Mouse (Mus musculus) stomach, embryonic 14.5 days (tissue): ENCODE results near the gene Trim63. TPM values are rescaled to one million over a fixed set of nuclear protein-coding genes. Genes with fewer than 3 reads are reported as not detected.

Experiments used
- ATAC-seq: fragments of 200-750 bp; cut with Nextera tagmentation; 2 replicates; pipeline ENCODE4 v1.8.0; 2017; ENCODE audit warnings: low read depth, moderate TSS enrichment; ENCODE audit not compliant: insufficient number of reproducible peaks, insufficient read depth, low FRiP score
- H3K27ac ChIP-seq: fragments of 300-500 bp; sonication (generic); 2 replicates; pipeline ENCODE4 v1.5.1; 2014; ENCODE audit warnings: mild to moderate bottlenecking, low read length, moderate library complexity, mixed read lengths
- H3K27me3 ChIP-seq: fragments of 300-500 bp; sonication (generic); 2 replicates; pipeline ENCODE4 v1.6.1; 2014; ENCODE audit warnings: low read length, control low read depth, mixed read lengths; ENCODE audit not compliant: control insufficient read depth, insufficient read depth
- H3K36me3 ChIP-seq: fragments of 300-500 bp; sonication (generic); 2 replicates; pipeline ENCODE4 v1.6.1; 2014; ENCODE audit warnings: mild to moderate bottlenecking, control low read depth, low read length, moderate library complexity, mixed read lengths; ENCODE audit not compliant: control insufficient read depth, insufficient read depth
- H3K4me1 ChIP-seq: fragments of 300-500 bp; sonication (generic); 2 replicates; pipeline ENCODE4 v1.6.1; 2014; ENCODE audit warnings: low read length, control low read depth, mixed read lengths; ENCODE audit not compliant: control insufficient read depth, insufficient read depth
- H3K4me2 ChIP-seq: fragments of 300-500 bp; sonication (generic); replicated peaks from 2 replicates; pipeline ENCODE4 v1.6.1; 2014; ENCODE audit warnings: low read depth, low read length, control low read depth
- H3K4me3 ChIP-seq: fragments of 300-500 bp; sonication (generic); 2 replicates; pipeline ENCODE4 v1.5.1; 2014; ENCODE audit warnings: low read depth, low read length, control low read depth
- H3K9ac ChIP-seq: fragments of 300-500 bp; sonication (generic); replicated peaks from 2 replicates; pipeline ENCODE4 v1.6.1; 2014; ENCODE audit warnings: low read depth, mild to moderate bottlenecking, control low read depth, low read length, moderate library complexity, mixed read lengths
- H3K9me3 ChIP-seq: fragments of 300-500 bp; sonication (generic); 2 replicates; pipeline ENCODE4 v1.6.1; 2016; ENCODE audit warnings: low read depth, low read length, control low read depth; ENCODE audit not compliant: control insufficient read depth
- WGBS: fragments of 180-500 bp; shearing (Covaris S2); extraction: QIAGEN DNeasy Blood & Tissue Kit; methylation state at CpG from one replicate; pipeline ENCODE4 v1.1.7; 2014; 5-methylcytosine and 5-hydroxymethylcytosine counted together
- polyA plus RNA-seq: library from polyadenylated mRNA; unstranded; fragments of >200 nt; fragmentation: Nextera tagmentation; extraction: Ambion mirVana; gene quantifications from 2 replicates; pipeline ENCODE4 v1.2.1, GENCODE M21; 2014

Trim63 gene
- polyA plus RNA-seq, 1 experiment from 2014 or later = not detected

DNA sequence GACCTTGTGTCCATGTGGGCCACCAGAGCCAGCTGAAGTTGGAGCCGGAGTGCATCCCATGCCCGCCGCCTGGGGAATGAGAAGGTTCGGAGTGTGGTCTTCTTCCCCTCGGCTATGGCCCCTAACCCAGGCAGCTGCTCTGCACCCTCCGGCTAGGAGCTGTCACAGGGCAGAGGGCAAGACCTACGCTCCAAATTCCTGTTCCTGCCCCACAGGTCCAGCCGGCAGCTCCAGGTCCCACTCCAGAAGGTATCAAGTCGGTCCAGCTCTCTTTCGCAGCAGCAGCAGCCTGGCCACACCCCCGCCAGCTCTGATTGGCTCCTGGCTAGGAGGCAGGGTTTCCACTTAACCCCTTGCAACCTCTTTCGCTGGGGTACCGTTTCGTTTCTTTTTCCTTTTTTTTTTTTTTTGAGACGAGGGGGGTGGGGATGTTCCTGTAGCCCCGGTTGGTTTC, 57.4 kb downstream of the Trim63 start:
- Histone ChIP-seq H3K4me1 (peaks cover 17% of the 10 kb centered on the region), H3K36me3 (no peaks in the 10 kb centered on the region), H3K4me2 (peak overlapping the region; percentile 98), H3K27ac (no peak overlapping the region), H3K9me3 (no peaks in the 10 kb centered on the region), H3K27me3 (peaks cover 13% of the 10 kb centered on the region; the same call in 1 of the 2 replicates), H3K9ac (peak overlapping the region; percentile 28; the same call in 1 of the 2 replicates), H3K4me3 (peak overlapping the region; percentile 44)
- peak; percentile 79 for ATAC-seq
- WGBS = under 1% methylated on average over 16 of the region's 16 CpGs

DNA sequence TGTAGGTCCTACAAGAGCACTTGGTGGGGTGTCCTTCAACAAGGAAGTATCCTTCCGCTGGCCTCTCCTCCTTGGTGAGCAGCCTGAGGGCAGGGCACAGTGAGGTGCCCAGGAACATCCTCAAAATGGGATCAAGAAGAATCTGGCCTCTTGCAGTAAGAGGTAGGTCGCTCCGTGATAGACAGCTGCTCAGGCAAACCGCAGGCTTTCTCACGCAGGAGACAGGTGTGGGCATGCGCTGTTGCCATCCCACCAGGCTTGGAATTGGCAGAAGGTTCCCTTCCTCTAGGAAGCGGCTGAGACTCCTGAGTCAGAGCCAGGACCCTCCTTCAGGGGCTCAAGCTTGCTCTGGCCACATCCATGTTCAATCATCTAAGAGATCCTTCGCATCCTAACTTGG, 58.4 kb downstream of the Trim63 start:
- no peak overlapping the region for H3K27ac ChIP-seq
- H3K4me2 ChIP-seq = no peak overlapping the region
- no peak for ATAC-seq
- H3K4me3 ChIP-seq = no peak overlapping the region
- peaks cover 13% of the 10 kb centered on the region; the same call in 1 of the 2 replicates for H3K27me3 ChIP-seq
- no peaks in the 10 kb centered on the region for H3K9me3 ChIP-seq
- 79% methylated on average over 8 of the region's 8 CpGs for WGBS
- no peaks in the 10 kb centered on the region for H3K36me3 ChIP-seq
- H3K4me1 ChIP-seq = peaks cover 17% of the 10 kb centered on the region
- H3K9ac ChIP-seq = no peak overlapping the region

DNA sequence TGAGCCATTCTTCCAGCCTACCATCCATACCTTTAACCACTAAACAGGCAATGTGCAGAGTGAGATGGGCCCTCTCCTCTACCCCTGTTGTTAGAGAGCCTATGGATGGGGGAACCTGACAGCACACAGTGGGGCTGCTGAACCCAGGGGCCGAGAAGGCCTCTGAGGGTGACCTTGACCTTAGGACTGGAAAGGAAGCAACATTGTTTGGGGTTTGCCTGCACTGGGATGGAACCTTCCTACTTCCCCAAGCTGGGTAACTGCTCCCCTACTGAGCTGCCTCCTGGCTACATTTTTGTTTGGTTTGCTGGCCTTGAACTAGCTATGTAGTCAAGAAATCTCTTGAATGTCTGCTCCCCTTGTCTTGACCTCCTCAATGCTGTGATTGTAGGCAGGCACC, 59.4 kb downstream of the Trim63 start:
- WGBS = 37% methylated on average over 1 of the region's 1 CpGs
- Histone ChIP-seq H3K27ac (no peak overlapping the region), H3K4me3 (no peak overlapping the region), H3K4me2 (no peak overlapping the region), H3K9me3 (no peaks in the 10 kb centered on the region), H3K36me3 (no peaks in the 10 kb centered on the region), H3K27me3 (peaks cover 13% of the 10 kb centered on the region; the same call in 1 of the 2 replicates), H3K4me1 (peaks cover 17% of the 10 kb centered on the region), H3K9ac (no peak overlapping the region)
- no peak for ATAC-seq

DNA sequence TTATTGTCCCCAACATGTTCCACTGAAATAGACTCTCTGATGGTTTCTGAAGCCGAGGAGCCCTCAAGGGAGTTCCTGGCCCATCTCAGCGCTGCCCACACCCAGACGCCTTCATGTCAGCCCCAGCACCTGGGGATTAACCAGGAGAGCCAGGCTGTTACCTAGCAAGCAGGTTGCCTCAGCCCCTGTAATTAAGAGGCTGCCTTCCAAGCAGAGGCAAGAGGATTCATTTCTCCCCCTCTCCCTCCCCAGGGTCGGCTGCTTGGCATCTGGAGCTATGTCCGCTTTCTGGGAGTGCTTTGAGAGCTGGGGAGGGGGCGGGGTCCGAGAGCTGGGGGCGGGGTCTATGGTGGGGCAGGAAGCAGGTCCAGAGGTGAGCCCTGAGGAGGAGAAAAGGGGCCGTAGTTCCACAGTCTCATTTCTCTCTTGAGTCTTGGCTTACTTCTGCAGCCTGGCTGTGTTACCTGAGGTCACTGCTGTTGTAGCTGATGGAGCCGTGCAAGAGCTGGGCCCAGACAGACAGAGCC, 63.2 kb downstream of the Trim63 start:
- no peaks in the 10 kb centered on the region for H3K27me3 ChIP-seq
- no peak overlapping the region for H3K9ac ChIP-seq
- H3K4me3 ChIP-seq = no peak overlapping the region
- no peaks in the 10 kb centered on the region for H3K36me3 ChIP-seq
- no peak overlapping the region for H3K27ac ChIP-seq
- 28% methylated on average over 10 of the region's 10 CpGs for WGBS
- H3K9me3 ChIP-seq = no peaks in the 10 kb centered on the region
- no peaks in the 10 kb centered on the region for H3K4me1 ChIP-seq
- no peak for ATAC-seq
- no peak overlapping the region for H3K4me2 ChIP-seq

Other genes with a start within 250 kb of the Trim63 start
- gene Cd52, start 220.0 kb upstream of the Trim63 start, polyA plus RNA-seq = 16.3 and 16.4 TPM in 2 replicates
- gene Ubxn11, start 212.6 kb upstream of the Trim63 start, polyA plus RNA-seq = 7.0 and 8.3 TPM in 2 replicates
- gene Sh3bgrl3, start 186.3 kb upstream of the Trim63 start, polyA plus RNA-seq = 403 and 435 TPM in 2 replicates
- gene Cep85, start 128.0 kb upstream of the Trim63 start, polyA plus RNA-seq = 43.2 and 55.9 TPM in 2 replicates
- not detected in 2 replicates for gene Gm7534, start 112.1 kb upstream of the Trim63 start, polyA plus RNA-seq
- gene Catsper4, start 87.7 kb upstream of the Trim63 start, polyA plus RNA-seq = 0.32 TPM in 1 of 2 replicates, not detected in the other
- gene Cnksr1, start 76.7 kb upstream of the Trim63 start, polyA plus RNA-seq = 5.7 and 6.3 TPM in 2 replicates
- 0.36 and 0.41 TPM in 2 replicates for gene E130218I03Rik, start 71.5 kb upstream of the Trim63 start, polyA plus RNA-seq
- 14.8 and 16.5 TPM in 2 replicates for gene Zfp593, start 69.5 kb upstream of the Trim63 start, polyA plus RNA-seq
- gene Gm30191, start 68.2 kb upstream of the Trim63 start, polyA plus RNA-seq = not detected in 2 replicates
- gene Grrp1, start 61.0 kb upstream of the Trim63 start, polyA plus RNA-seq = 4.1 and 4.5 TPM in 2 replicates
- 19.0 and 19.6 TPM in 2 replicates for gene Pdik1l, start 27.2 kb upstream of the Trim63 start, polyA plus RNA-seq
- not detected in 2 replicates for gene Slc30a2, start 28.1 kb downstream of the Trim63 start, polyA plus RNA-seq
- 0.64 and 0.98 TPM in 2 replicates for gene Extl1, start 68.7 kb downstream of the Trim63 start, polyA plus RNA-seq
- 13.8 and 15.1 TPM in 2 replicates for gene Pafah2, start 81.2 kb downstream of the Trim63 start, polyA plus RNA-seq
- 1,523 and 1,653 TPM in 2 replicates for gene Stmn1, start 153.2 kb downstream of the Trim63 start, polyA plus RNA-seq
- gene Paqr7, start 181.6 kb downstream of the Trim63 start, polyA plus RNA-seq = 2.2 and 2.3 TPM in 2 replicates
- 4.6 and 5.4 TPM in 2 replicates for gene Aunip, start 195.9 kb downstream of the Trim63 start, polyA plus RNA-seq
- 111 and 119 TPM in 2 replicates for gene Mtfr1l, start 220.3 kb downstream of the Trim63 start, polyA plus RNA-seq
- gene Selenon, start 237.0 kb downstream of the Trim63 start, polyA plus RNA-seq = 17.4 and 21.6 TPM in 2 replicates